Mouse (Mus musculus): ENCODE measurements at regions not wholly inside any gene's neighbourhood (a gene's known extent, or its start where the extent isn't known, plus 50 kb on each side); places are given as distances from the start of the nearest gene placed in this dataset.

GRCm38 (mm10) chr7:129441085-129441617 is 150.5 kb upstream of the Wdr11 start:
- DNase-seq = no peak

GRCm38 (mm10) chr7:129469496-129469895 is 122.2 kb upstream of the Wdr11 start:
- peak; percentile 18 to 63 for DNase-seq

GRCm38 (mm10) chr7:129483736-129484135 is 107.9 kb upstream of the Wdr11 start:
- no peak for DNase-seq

- DNase-seq = no peak
Measured at GRCm38 (mm10) chr7:129506894-129507293, 84.8 kb upstream of the Wdr11 start.

GRCm38 (mm10) chr7:129509631-129510132 is 82.0 kb upstream of the Wdr11 start:
- peak in 1 of 2 experiments; percentile 6 for DNase-seq

GRCm38 (mm10) chr7:129514619-129515018 is 77.0 kb upstream of the Wdr11 start:
- no peak for DNase-seq

GRCm38 (mm10) chr7:129524369-129524915 is 67.2 kb upstream of the Wdr11 start:
- no peak for DNase-seq

GRCm38 (mm10) chr7:129525985-129526384 is 65.7 kb upstream of the Wdr11 start:
- no peak for DNase-seq

GRCm38 (mm10) chr7:129528263-129528662 is 63.4 kb upstream of the Wdr11 start:
- no peak for DNase-seq

GRCm38 (mm10) chr7:129533366-129533905 is 58.2 kb upstream of the Wdr11 start:
- DNase-seq = no peak

Measured in kidney, adult 8-10 months (tissue).